Mouse (Mus musculus) small intestine, adult 2 months (tissue): ENCODE data around the gene Borcs8.

Experiments
- CTCF ChIP-seq: fragments of 200-500 bp; IDR thresholded peaks from 2 replicates; pipeline ENCODE4 v1.5.1; 2012; ENCODE audit warnings: low read depth, mild to moderate bottlenecking, control low read depth, inconsistent platforms, low read length, moderate library complexity, mixed read lengths; ENCODE audit not compliant: insufficient replicate concordance, insufficient read length; ENCODE audit errors: extremely low read depth
- POLR2A ChIP-seq: fragments of 200-500 bp; IDR thresholded peaks from 2 replicates; pipeline ENCODE4 v1.6.1; 2012; ENCODE audit warnings: low read depth, mild to moderate bottlenecking, control low read depth, inconsistent platforms, low read length, moderate library complexity

- TF ChIP-seq CTCF (no peak), POLR2A (no peak)
Observed at GRCm38 (mm10) chr8:70118726-70119700, 20.3 kb upstream of the Borcs8 start.
